Mouse (Mus musculus): ENCODE data around the gene Bora.

DNA sequence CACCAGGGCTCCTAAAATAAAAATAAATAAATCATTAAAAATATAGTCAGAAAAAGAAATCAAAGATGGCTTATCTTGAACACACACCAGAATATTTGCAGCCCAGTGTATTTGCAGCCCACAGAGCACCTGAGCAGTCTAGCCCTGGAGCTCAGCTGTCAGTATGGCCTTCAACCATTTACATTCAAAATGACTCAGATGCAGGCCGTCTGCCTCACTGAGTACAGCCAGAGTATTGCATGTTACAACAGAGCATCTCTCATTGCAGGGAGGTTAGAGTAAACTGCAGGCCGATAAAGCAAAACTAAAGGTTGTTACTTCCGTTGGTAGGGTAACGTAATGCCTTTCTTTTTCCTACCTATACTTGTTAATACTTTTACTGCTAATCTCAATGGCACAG, 78.1 kb downstream of the Bora start:
- no peak for TF ChIP-seq CTCF (IDR thresholded peaks at IDR 0.05; ENCODE audit: extremely low read depth, insufficient read length, insufficient replicate concordance, low read depth, low read length)
- TF ChIP-seq POLR2A (IDR thresholded peaks at IDR 0.05; ENCODE audit: low read depth, low read length): no peak
